Mouse (Mus musculus) embryonic facial prominence, embryonic 10.5 days (tissue): ENCODE results near the gene Tubb4a. TPM values are rescaled to one million over a fixed set of nuclear protein-coding genes. Genes with fewer than 3 reads are reported as not detected.

ENCODE experiments used
- DNase-seq: peaks from one replicate; pipeline ENCODE4 v3.0.0-alpha.2; 2017; ENCODE audit warnings: low spot score
- H3K27ac ChIP-seq: fragments of 300-500 bp; sonication (generic); replicated peaks from 2 replicates; pipeline ENCODE4 v1.5.1; 2016; ENCODE audit warnings: mild to moderate bottlenecking
- H3K27me3 ChIP-seq: fragments of 300-500 bp; sonication (generic); replicated peaks from 2 replicates; pipeline ENCODE4 v1.6.1; 2016; ENCODE audit warnings: low read depth, mild to moderate bottlenecking; ENCODE audit not compliant: poor library complexity, severe bottlenecking
- H3K36me3 ChIP-seq: fragments of 300-500 bp; sonication (generic); replicated peaks from 2 replicates; pipeline ENCODE4 v1.6.1; 2016; ENCODE audit warnings: mild to moderate bottlenecking, moderate library complexity
- H3K4me1 ChIP-seq: fragments of 300-500 bp; sonication (generic); 2 replicates; pipeline ENCODE4 v1.6.1; 2016
- H3K4me3 ChIP-seq: fragments of 300-500 bp; sonication (generic); 2 replicates; pipeline ENCODE4 v1.5.1; 2016; ENCODE audit warnings: mild to moderate bottlenecking, moderate library complexity
- H3K9me3 ChIP-seq: fragments of 300-500 bp; sonication (generic); 2 replicates; pipeline ENCODE4 v1.6.1; 2016; ENCODE audit warnings: mild to moderate bottlenecking
- WGBS: fragments of 180-500 bp; shearing (Covaris S2); methylation state at CpG from one replicate; pipeline ENCODE4 v1.1.7; 2016; 5-methylcytosine and 5-hydroxymethylcytosine counted together
- polyA plus RNA-seq: library from polyadenylated mRNA; unstranded; fragments of >200 nt; fragmentation: Nextera tagmentation; extraction: Ambion mirVana; gene quantifications from 2 replicates; pipeline ENCODE4 v1.2.1, GENCODE M21; 2016

Gene Tubb4a
- polyA plus RNA-seq, 1 experiment from 2014 or later, result 35.5 TPM

GRCm38 (mm10) chr17:57032854-57033253 is 54.7 kb downstream of the Tubb4a start:
- H3K27ac ChIP-seq, result peak overlapping the region; percentile 87; the same call in 1 of the 2 replicates
- no peaks in the 10 kb centered on the region for H3K9me3 ChIP-seq
- peaks cover 24% of the 10 kb centered on the region for H3K4me1 ChIP-seq
- DNase-seq, result no peak
- peaks cover 18% of the 10 kb centered on the region for H3K36me3 ChIP-seq
- H3K27me3 ChIP-seq, result peaks cover 11% of the 10 kb centered on the region
- H3K4me3 ChIP-seq, result peak overlapping the region; percentile 84
- WGBS, result 78% methylated on average over 4 of the region's 4 CpGs

GRCm38 (mm10) chr17:57031661-57032420 is 55.7 kb downstream of the Tubb4a start:
- peak overlapping the region; percentile 84 for H3K4me3 ChIP-seq
- no peaks in the 10 kb centered on the region for H3K9me3 ChIP-seq
- peaks cover 3% of the 10 kb centered on the region; the same call in 1 of the 2 replicates for H3K27me3 ChIP-seq
- H3K36me3 ChIP-seq, result peaks cover 28% of the 10 kb centered on the region
- peak; percentile 99 for DNase-seq
- under 1% methylated on average over 38 of the region's 38 CpGs for WGBS
- H3K27ac ChIP-seq, result peak overlapping the region; percentile 99
- peaks cover 24% of the 10 kb centered on the region for H3K4me1 ChIP-seq

GRCm38 (mm10) chr17:57030931-57031660 is 56.5 kb downstream of the Tubb4a start, which contains the start of gene Khsrp:
Gene Khsrp (minus strand): TSS chr17:57031522.
- no peaks in the 10 kb centered on the region for H3K27me3 ChIP-seq
- H3K9me3 ChIP-seq, result no peaks in the 10 kb centered on the region
- peak; percentile 77 for DNase-seq
- H3K4me3 ChIP-seq, result peak within 1 kb of the TSS; percentile 84
- H3K27ac ChIP-seq, result peak within 1 kb of the TSS; percentile 99
- WGBS, result under 1% methylated on average over 99 of the region's 99 CpGs
- H3K4me1 ChIP-seq, result peaks cover 24% of the 10 kb centered on the region
- H3K36me3 ChIP-seq, result peaks cover 36% of the 10 kb centered on the region

Other genes with a start within 250 kb of the Tubb4a start
- gene Acsbg2, start 213.3 kb downstream of the Tubb4a start, polyA plus RNA-seq, result not detected in 2 replicates
- 0.44 and 0.52 TPM in 2 replicates for gene 1700061G19Rik, start 212.3 kb downstream of the Tubb4a start, polyA plus RNA-seq
- gene Mllt1, start 152.4 kb downstream of the Tubb4a start, polyA plus RNA-seq, result 70.9 and 73.1 TPM in 2 replicates
- gene Acer1, start 105.7 kb downstream of the Tubb4a start, polyA plus RNA-seq, result not detected in 2 replicates
- gene Clpp, start 97.5 kb downstream of the Tubb4a start, polyA plus RNA-seq, result 191 and 192 TPM in 2 replicates
- 42.5 and 45.1 TPM in 2 replicates for gene Alkbh7, start 90.4 kb downstream of the Tubb4a start, polyA plus RNA-seq
- gene Pspn, start 87.8 kb downstream of the Tubb4a start, polyA plus RNA-seq, result 0.60 and 1.1 TPM in 2 replicates
- gene Gtf2f1, start 76.5 kb downstream of the Tubb4a start, polyA plus RNA-seq, result 78.7 and 80.7 TPM in 2 replicates
- 0.25 and 0.54 TPM in 2 replicates for gene Gm17949, start 76.3 kb downstream of the Tubb4a start, polyA plus RNA-seq
- gene Khsrp, start 56.3 kb downstream of the Tubb4a start, polyA plus RNA-seq, result 53.9 and 55.1 TPM in 2 replicates
- 0.12 TPM in 1 of 2 replicates, not detected in the other for gene Slc25a41, start 46.1 kb downstream of the Tubb4a start, polyA plus RNA-seq
- 7.2 and 8.0 TPM in 2 replicates for gene Crb3, start 28.7 kb downstream of the Tubb4a start, polyA plus RNA-seq
- 7.0 and 8.2 TPM in 2 replicates for gene Slc25a23, start 27.9 kb downstream of the Tubb4a start, polyA plus RNA-seq
- 2.0 and 2.8 TPM in 2 replicates for gene Dennd1c, start 9.3 kb downstream of the Tubb4a start, polyA plus RNA-seq
- 8.0 and 8.8 TPM in 2 replicates for gene Tnfsf9, start 17.5 kb upstream of the Tubb4a start, polyA plus RNA-seq
- not detected in 2 replicates for gene Cd70, start 62.0 kb upstream of the Tubb4a start, polyA plus RNA-seq
- gene Tnfsf14, start 106.4 kb upstream of the Tubb4a start, polyA plus RNA-seq, result 0.08 TPM in 1 of 2 replicates, not detected in the other
- gene C3, start 140.4 kb upstream of the Tubb4a start, polyA plus RNA-seq, result 0.30 and 0.32 TPM in 2 replicates
- gene Gpr108, start 160.7 kb upstream of the Tubb4a start, polyA plus RNA-seq, result 24.9 and 25.7 TPM in 2 replicates
- gene Trip10, start 161.7 kb upstream of the Tubb4a start, polyA plus RNA-seq, result 37.4 and 42.2 TPM in 2 replicates
- gene Vav1, start 191.3 kb upstream of the Tubb4a start, polyA plus RNA-seq, result 1.4 and 1.6 TPM in 2 replicates